Mouse (Mus musculus) Patski (cell line): ENCODE data around the gene Dpy19l3. TPM values are rescaled to one million over a fixed set of nuclear protein-coding genes. Genes with fewer than 3 reads are reported as not detected.
A peak's percentile ranks its signal among the peaks of the same experiment; 100 is the strongest.

ENCODE experiments used
- ATAC-seq: fragments of 100-300 bp; one replicate; pipeline ENCODE4 v1.8.0; 2021
- CTCF ChIA-PET: fragments of 350-600 bp; sonication (Branson Sonifier 250); formaldehyde crosslinking; loops from one replicate; lab custom pipeline; 2022; ENCODE audit warnings: inconsistent platforms; lab: Charles Lee
- POLR2A ChIA-PET: fragments of 350-600 bp; sonication (Branson Sonifier 250); formaldehyde crosslinking; loops from one replicate; lab custom pipeline; 2022; ENCODE audit warnings: antibody characterized with exemption, inconsistent platforms; lab: Charles Lee
- DNase-seq: peaks from one replicate; pipeline ENCODE4 v3.0.0-alpha.2; 2011; ENCODE audit warnings: low read depth, low spot score
- H3K27me3 ChIP-seq: fragments of 371-371 bp; one replicate; pipeline ENCODE4 v1.5.1; 2021
- CTCF ChIP-seq: fragments of 100-300 bp; IDR thresholded peaks from one replicate; pipeline ENCODE4 v1.5.1; 2021
- in situ Hi-C: fragments of 300-500 bp; cut with MboI; formaldehyde crosslinking; loops from 3 replicates; pipeline ENCODE4 v1.11.1; 2018; ENCODE audit warnings: low pct_unique_long_range_greater_than_20kb, mixed read lengths
- polyA plus RNA-seq: library from polyadenylated mRNA; unstranded; gene quantifications from one replicate; pipeline ENCODE4 v1.2.3, GENCODE M21; 2021

The Dpy19l3 gene
- polyA plus RNA-seq, 1 experiment from 2014 or later: 28.4 TPM

- no peak for TF ChIP-seq CTCF
- ATAC-seq (no peak), DNase-seq (no peak)
- POLR2A ChIA-PET: interaction anchor here (0.8 kb wide), 1 partner anchor 38 kb away, joined by 3 read pairs; no protein-coding TSS in a partner anchor
- in situ Hi-C loops: loop anchor here (25.0 kb wide), 1 partner anchor 1670 kb away; no protein-coding TSS in a partner anchor
- CTCF ChIA-PET: interaction anchor here (1.3 kb wide), 1 partner anchor 65 kb away, joined by 3 read pairs; no protein-coding TSS in a partner anchor
- no peaks in the 10 kb centered on the region for H3K27me3 ChIP-seq
Measured at GRCm38 (mm10) chr7:35692641-35693040, 61.6 kb downstream of the Dpy19l3 start.

DNA sequence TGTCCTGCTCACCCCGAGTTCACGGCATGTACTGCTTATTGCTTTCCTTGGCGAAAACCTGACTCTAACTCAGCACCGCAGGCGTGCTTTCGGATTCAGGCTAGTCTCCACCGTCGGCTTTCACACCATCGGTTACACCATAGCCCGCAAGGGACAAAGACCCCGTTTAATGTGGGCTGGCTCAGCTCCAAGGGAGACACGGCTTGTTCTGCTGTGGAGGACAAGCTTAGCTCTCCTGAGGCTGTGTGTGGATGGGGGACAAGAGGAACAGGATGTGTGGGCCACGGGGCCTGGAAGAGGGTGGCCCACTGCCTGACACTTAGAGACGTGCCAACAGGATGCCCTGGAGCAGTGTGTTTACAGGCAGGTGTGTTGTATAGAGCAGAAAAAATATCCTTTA lies 62.1 kb downstream of the Dpy19l3 start:
- POLR2A ChIA-PET: no interaction called here
- CTCF ChIA-PET: interaction anchor here (1.3 kb wide), 1 partner anchor 66 kb away, joined by 3 read pairs; no protein-coding TSS in a partner anchor
- in situ Hi-C loops: loop anchor here (25.0 kb wide), 1 partner anchor 1670 kb away; no protein-coding TSS in a partner anchor
- TF ChIP-seq CTCF: no peak
- H3K27me3 ChIP-seq: no peaks in the 10 kb centered on the region
- DNase-seq (no peak), ATAC-seq (no peak)

DNA sequence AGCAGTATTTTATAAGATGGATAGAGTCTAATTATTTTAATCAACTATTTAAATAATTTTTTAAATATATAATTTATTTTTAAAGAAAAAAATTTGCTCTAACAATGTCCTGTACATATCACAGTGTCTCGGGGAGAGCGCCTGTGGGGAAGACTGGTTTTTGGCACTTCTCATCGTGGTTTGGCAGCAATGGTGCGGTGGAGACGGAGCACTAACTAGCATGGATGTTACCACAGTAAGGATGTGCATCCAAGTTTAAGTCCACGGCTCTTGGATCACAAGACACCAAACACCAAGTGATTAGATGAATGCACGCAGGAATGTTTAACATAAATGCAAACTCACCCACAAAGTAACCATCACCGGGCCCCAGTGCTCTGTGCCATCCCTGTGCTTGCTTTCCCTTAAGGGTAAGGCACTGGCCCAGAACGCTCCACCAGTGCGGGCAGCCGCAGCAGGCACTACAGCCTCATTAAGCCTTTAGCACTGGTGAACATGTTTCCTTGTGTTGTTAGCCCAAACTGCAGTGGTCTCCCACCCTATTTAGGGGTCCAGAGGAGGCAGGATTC lies 65.4 kb downstream of the Dpy19l3 start:
- ChIA-PET POLR2A (no interaction called here), CTCF (no interaction called here)
- no peaks in the 10 kb centered on the region for H3K27me3 ChIP-seq
- DNase-seq: peak; percentile 28
- in situ Hi-C loops: loop anchor here (5.0 to 25.0 kb wide), 3 partner anchors 68 to 1673 kb away; no protein-coding TSS in a partner anchor
- ATAC-seq: no peak
- TF ChIP-seq CTCF: no peak

DNA sequence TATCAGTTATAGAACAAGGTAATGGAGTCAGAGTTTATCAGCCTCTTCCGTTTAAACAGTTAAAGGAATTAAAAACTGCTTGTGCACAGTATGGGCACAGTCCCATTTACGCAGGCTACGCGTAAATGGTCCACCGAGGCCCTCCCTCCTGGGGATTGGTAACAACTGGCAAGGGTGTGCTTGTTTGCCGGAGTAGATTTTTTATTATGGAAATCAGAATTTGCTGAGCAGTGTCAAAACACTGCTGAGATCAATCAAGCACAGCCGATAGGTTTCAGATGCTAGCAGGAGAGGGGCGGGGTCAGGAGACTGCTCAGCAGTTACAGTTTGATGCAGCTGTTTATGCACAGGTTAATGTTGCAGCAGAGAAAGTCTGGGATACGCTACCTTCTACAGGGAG lies 66.0 kb downstream of the Dpy19l3 start:
- ATAC-seq (no peak), DNase-seq (no peak)
- no peaks in the 10 kb centered on the region for H3K27me3 ChIP-seq
- in situ Hi-C loops: loop anchor here (5.0 to 25.0 kb wide), 3 partner anchors 69 to 1674 kb away; no protein-coding TSS in a partner anchor
- ChIA-PET CTCF (interaction anchor here (2.2 kb wide), 1 partner anchor 13 kb away, joined by 4 read pairs; no protein-coding TSS in a partner anchor), POLR2A (no interaction called here)
- no peak for TF ChIP-seq CTCF

DNA sequence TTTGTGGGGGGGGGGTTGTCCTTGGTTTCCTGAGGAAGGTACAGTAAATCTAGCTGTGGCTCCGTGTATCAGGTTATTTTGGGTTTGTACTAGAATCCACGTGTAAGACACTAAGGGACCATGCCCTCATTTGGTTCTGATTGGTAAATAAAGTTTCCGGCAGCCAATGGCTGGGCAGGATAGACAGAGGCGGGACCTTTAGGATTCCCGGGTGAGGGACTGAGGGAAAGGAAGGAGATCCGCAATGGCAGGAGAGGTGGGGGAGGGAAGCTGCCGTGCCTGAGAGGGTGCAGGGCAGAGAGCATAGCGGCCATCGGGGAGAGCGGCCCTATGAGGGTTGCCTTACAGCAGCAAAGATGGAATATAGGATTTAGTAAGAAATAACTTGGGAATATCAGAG lies 67.0 kb downstream of the Dpy19l3 start:
- ATAC-seq (no peak), DNase-seq (no peak)
- ChIA-PET POLR2A (no interaction called here), CTCF (interaction anchor here (0.7 to 2.2 kb wide), 5 partner anchors 9 to 23 kb away, joined by 3 to 7 read pairs (median 3); no protein-coding TSS in a partner anchor)
- H3K27me3 ChIP-seq: no peaks in the 10 kb centered on the region
- no peak for TF ChIP-seq CTCF
- in situ Hi-C loops: loop anchor here (5.0 to 25.0 kb wide), 3 partner anchors 70 to 1675 kb away; no protein-coding TSS in a partner anchor

DNA sequence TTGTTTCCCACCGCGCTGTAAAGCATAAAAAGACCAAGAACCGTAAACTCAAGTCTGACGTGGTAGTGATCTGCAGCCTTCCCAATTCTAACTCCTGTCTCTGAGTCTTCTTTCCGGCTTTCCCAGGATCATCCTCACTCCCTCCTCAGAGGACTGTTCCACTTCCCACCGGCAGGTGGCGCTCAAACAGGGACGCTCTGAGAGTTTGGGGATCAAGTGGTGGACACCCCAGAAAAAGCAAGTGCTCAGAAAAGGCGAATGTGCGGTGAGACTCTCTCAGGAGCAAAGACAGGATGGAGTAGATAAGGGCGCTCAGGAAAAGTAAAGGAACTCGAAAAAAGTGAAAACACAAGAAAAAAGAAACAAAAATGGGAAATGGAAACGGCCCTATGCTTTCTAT lies 67.5 kb downstream of the Dpy19l3 start:
- DNase-seq (no peak), ATAC-seq (no peak)
- in situ Hi-C loops: loop anchor here (5.0 to 25.0 kb wide), 3 partner anchors 71 to 1676 kb away; no protein-coding TSS in a partner anchor
- TF ChIP-seq CTCF: peak; percentile 93
- H3K27me3 ChIP-seq: no peaks in the 10 kb centered on the region
- ChIA-PET POLR2A (no interaction called here), CTCF (interaction anchor here (0.7 to 2.2 kb wide), 7 partner anchors 9 to 69 kb away, joined by 3 to 7 read pairs (median 3); no protein-coding TSS in a partner anchor)

- CTCF ChIA-PET: interaction anchor here (0.8 to 2.2 kb wide), 6 partner anchors 11 to 69 kb away, joined by 3 to 7 read pairs (median 4); no protein-coding TSS in a partner anchor
- in situ Hi-C loops: loop anchor here (5.0 to 25.0 kb wide), 3 partner anchors 71 to 1676 kb away; no protein-coding TSS in a partner anchor
- TF ChIP-seq CTCF: no peak
- ATAC-seq (no peak), DNase-seq (no peak)
- POLR2A ChIA-PET: no interaction called here
- no peaks in the 10 kb centered on the region for H3K27me3 ChIP-seq
Measured at GRCm38 (mm10) chr7:35686216-35686615, 68.0 kb downstream of the Dpy19l3 start.

GRCm38 (mm10) chr7:35683409-35684122 lies 70.7 kb downstream of the Dpy19l3 start:
- TF ChIP-seq CTCF: no peak
- in situ Hi-C loops: loop anchor here (10.0 to 25.0 kb wide), 2 partner anchors 171 to 1679 kb away; no protein-coding TSS in a partner anchor
- CTCF ChIA-PET: no interaction called here
- POLR2A ChIA-PET: no interaction called here
- no peaks in the 10 kb centered on the region for H3K27me3 ChIP-seq
- ATAC-seq (no peak), DNase-seq (no peak)

DNA sequence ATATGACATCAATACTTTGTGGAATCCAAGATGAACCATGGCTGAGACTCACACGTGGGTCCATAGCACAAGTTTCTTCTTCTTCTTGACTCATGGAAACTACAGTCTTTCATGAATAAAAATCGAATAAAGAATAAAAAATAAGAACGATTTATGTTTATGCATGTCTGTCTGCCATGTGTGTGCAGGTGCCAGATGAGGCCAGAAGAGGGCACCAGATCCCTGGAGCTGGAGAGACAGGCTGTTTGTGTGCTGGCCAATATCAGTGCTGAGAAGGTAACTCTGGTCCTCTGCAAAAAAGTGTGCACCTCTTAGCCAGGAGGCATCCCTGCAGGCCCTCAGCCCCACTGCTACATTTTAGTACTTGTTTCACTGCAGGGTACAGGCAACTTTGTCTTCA lies 72.7 kb downstream of the Dpy19l3 start:
- in situ Hi-C loops: loop anchor here (10.0 to 25.0 kb wide), 2 partner anchors 173 to 1681 kb away; no protein-coding TSS in a partner anchor
- TF ChIP-seq CTCF: peak; percentile 72
- H3K27me3 ChIP-seq: no peaks in the 10 kb centered on the region
- ATAC-seq: no peak
- ChIA-PET POLR2A (no interaction called here), CTCF (interaction anchor here (0.9 kb wide), 1 partner anchor 32 kb away, joined by 3 read pairs; no protein-coding TSS in a partner anchor)
- DNase-seq: no peak

DNA sequence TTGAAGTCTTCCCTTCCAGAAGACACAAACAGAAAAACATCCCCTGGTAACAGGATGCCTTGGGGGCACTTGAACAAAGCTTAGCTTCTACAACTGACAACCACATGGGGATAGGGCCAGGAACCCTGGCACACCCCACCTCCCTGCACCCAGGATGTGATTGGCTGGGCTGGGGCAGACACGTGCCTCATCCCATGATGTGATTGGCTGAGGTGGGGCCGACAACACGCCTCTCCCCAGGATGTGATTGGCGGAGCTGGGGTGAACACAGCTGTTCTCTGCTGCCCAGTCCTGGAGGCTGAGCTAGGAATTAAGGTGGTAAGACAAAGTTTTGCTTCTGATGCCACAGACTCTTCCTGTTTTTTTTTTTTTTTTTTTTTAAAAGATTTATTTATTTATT lies 75.3 kb downstream of the Dpy19l3 start:
- H3K27me3 ChIP-seq: peaks cover 3% of the 10 kb centered on the region
- TF ChIP-seq CTCF: no peak
- ATAC-seq (no peak), DNase-seq (no peak)
- ChIA-PET POLR2A (no interaction called here), CTCF (no interaction called here)
- in situ Hi-C loops: loop anchor here (25.0 kb wide), 1 partner anchor 1683 kb away; no protein-coding TSS in a partner anchor
